Mouse (Mus musculus) liver, embryonic 13.5 days (tissue): ENCODE data around the gene Zfand6. TPM values are rescaled to one million over a fixed set of nuclear protein-coding genes. Genes with fewer than 3 reads are reported as not detected.

Source experiments
- ATAC-seq: fragments of 200-750 bp; cut with Nextera tagmentation; 2 replicates; pipeline ENCODE4 v1.8.0; 2017; ENCODE audit warnings: low read depth, mild to moderate bottlenecking, moderate number of reproducible peaks, moderate library complexity
- DNase-seq: peaks from one replicate; pipeline ENCODE4 v3.0.0; 2022
- H3K27ac ChIP-seq: fragments of 300-500 bp; sonication (generic); 2 replicates; pipeline ENCODE4 v1.5.1; 2015; ENCODE audit warnings: moderate library complexity, mild to moderate bottlenecking, inconsistent platforms
- H3K27me3 ChIP-seq: fragments of 300-500 bp; sonication (generic); 2 replicates; pipeline ENCODE4 v1.6.1; 2015; ENCODE audit warnings: mild to moderate bottlenecking, inconsistent platforms
- H3K36me3 ChIP-seq: fragments of 300-500 bp; sonication (generic); 2 replicates; pipeline ENCODE4 v1.6.1; 2015; ENCODE audit warnings: mild to moderate bottlenecking, inconsistent platforms
- H3K4me1 ChIP-seq: fragments of 300-500 bp; sonication (generic); replicated peaks from 2 replicates; pipeline ENCODE4 v1.6.1; 2015; ENCODE audit warnings: inconsistent platforms
- H3K4me2 ChIP-seq: fragments of 300-500 bp; sonication (generic); 2 replicates; pipeline ENCODE4 v1.6.1; 2015; ENCODE audit warnings: inconsistent platforms, mild to moderate bottlenecking, moderate library complexity
- H3K4me3 ChIP-seq: fragments of 300-500 bp; sonication (generic); replicated peaks from 2 replicates; pipeline ENCODE4 v1.5.1; 2015; ENCODE audit warnings: mild to moderate bottlenecking, inconsistent platforms
- H3K9ac ChIP-seq: fragments of 300-500 bp; sonication (generic); 2 replicates; pipeline ENCODE4 v1.6.1; 2015; ENCODE audit warnings: mild to moderate bottlenecking, inconsistent platforms
- H3K9me3 ChIP-seq: fragments of 300-500 bp; sonication (generic); replicated peaks from 2 replicates; pipeline ENCODE4 v1.6.1; 2016; ENCODE audit warnings: inconsistent platforms
- WGBS: fragments of 180-500 bp; shearing (Covaris S2); methylation state at CpG from one replicate; pipeline ENCODE4 v1.1.7; 2015; ENCODE audit not compliant: insufficient replicate concordance; 5-methylcytosine and 5-hydroxymethylcytosine counted together
- polyA plus RNA-seq: library from polyadenylated mRNA; unstranded; fragments of >200 nt; fragmentation: Nextera tagmentation; extraction: Ambion mirVana; gene quantifications from 2 replicates; pipeline ENCODE4 v1.2.1, GENCODE M21; 2015

Gene Zfand6
- polyA plus RNA-seq, 1 experiment from 2014 or later: 129 TPM

GRCm38 (mm10) chr7:84686380-84686779, 3.4 kb downstream of the Zfand6 start:
- H3K4me1 ChIP-seq: peaks cover 79% of the 10 kb centered on the region
- peak overlapping the region; percentile 61 for H3K4me2 ChIP-seq
- H3K27me3 ChIP-seq: no peaks in the 10 kb centered on the region
- peak overlapping the region; percentile 91 for H3K9ac ChIP-seq
- no peaks in the 10 kb centered on the region for H3K9me3 ChIP-seq
- ATAC-seq (no peak), DNase-seq (no peak)
- WGBS: 55% methylated on average over 2 of the region's 2 CpGs
- H3K27ac ChIP-seq: peak overlapping the region; percentile 97
- peak overlapping the region; percentile 89 for H3K4me3 ChIP-seq
- H3K36me3 ChIP-seq: no peaks in the 10 kb centered on the region

GRCm38 (mm10) chr7:84684675-84685074, 5.1 kb downstream of the Zfand6 start:
- H3K27me3 ChIP-seq: no peaks in the 10 kb centered on the region
- no peak for DNase-seq
- 85% methylated on average over 1 of the region's 1 CpGs for WGBS
- H3K4me3 ChIP-seq: no peak overlapping the region
- H3K4me1 ChIP-seq: peaks cover 80% of the 10 kb centered on the region
- no peak for ATAC-seq
- H3K4me2 ChIP-seq: no peak overlapping the region
- H3K27ac ChIP-seq: peak overlapping the region; percentile 36; the same call in 1 of the 2 replicates
- H3K36me3 ChIP-seq: no peaks in the 10 kb centered on the region
- no peak overlapping the region for H3K9ac ChIP-seq
- no peaks in the 10 kb centered on the region for H3K9me3 ChIP-seq

GRCm38 (mm10) chr7:84681558-84681957, 8.2 kb downstream of the Zfand6 start:
- Histone ChIP-seq H3K4me3 (no peak overlapping the region), H3K27me3 (no peaks in the 10 kb centered on the region), H3K9ac (no peak overlapping the region), H3K27ac (peak overlapping the region; percentile 48; the same call in 1 of the 2 replicates), H3K9me3 (no peaks in the 10 kb centered on the region), H3K4me1 (peaks cover 74% of the 10 kb centered on the region), H3K36me3 (no peaks in the 10 kb centered on the region), H3K4me2 (no peak overlapping the region)
- 93% methylated on average over 1 of the region's 1 CpGs for WGBS
- ATAC-seq: no peak
- no peak for DNase-seq

- Histone ChIP-seq H3K4me3 (no peak overlapping the region), H3K9ac (no peak overlapping the region), H3K27ac (peak overlapping the region; percentile 48), H3K4me2 (no peak overlapping the region), H3K9me3 (no peaks in the 10 kb centered on the region), H3K27me3 (no peaks in the 10 kb centered on the region), H3K4me1 (peaks cover 71% of the 10 kb centered on the region), H3K36me3 (no peaks in the 10 kb centered on the region)
- DNase-seq: no peak
- no peak for ATAC-seq
Measured at GRCm38 (mm10) chr7:84680931-84681330, 8.8 kb downstream of the Zfand6 start.

- Histone ChIP-seq H3K4me2 (peak overlapping the region; percentile 64), H3K9ac (peak overlapping the region; percentile 62), H3K4me3 (peak overlapping the region; percentile 40), H3K27ac (peak overlapping the region; percentile 83), H3K27me3 (no peaks in the 10 kb centered on the region), H3K4me1 (peaks cover 71% of the 10 kb centered on the region), H3K36me3 (no peaks in the 10 kb centered on the region), H3K9me3 (no peaks in the 10 kb centered on the region)
- DNase-seq: no peak
- ATAC-seq: no peak
- WGBS: 64% methylated on average over 2 of the region's 2 CpGs
Measured at GRCm38 (mm10) chr7:84680092-84680491, 9.7 kb downstream of the Zfand6 start.

- Histone ChIP-seq H3K36me3 (no peaks in the 10 kb centered on the region), H3K27me3 (no peaks in the 10 kb centered on the region), H3K4me2 (peak overlapping the region; percentile 41), H3K4me1 (peaks cover 68% of the 10 kb centered on the region), H3K4me3 (peak overlapping the region; percentile 40), H3K27ac (no peak overlapping the region), H3K9ac (peak overlapping the region; percentile 62; the same call in 1 of the 2 replicates), H3K9me3 (no peaks in the 10 kb centered on the region)
- ATAC-seq (peak; percentile 97), DNase-seq (peak; percentile 71)
- 4% methylated on average over 4 of the region's 4 CpGs for WGBS
Measured at GRCm38 (mm10) chr7:84679264-84679663, 10.5 kb downstream of the Zfand6 start.

GRCm38 (mm10) chr7:84673103-84673502, 16.7 kb downstream of the Zfand6 start:
- Histone ChIP-seq H3K9ac (no peak overlapping the region), H3K27ac (no peak overlapping the region), H3K27me3 (no peaks in the 10 kb centered on the region), H3K4me2 (no peak overlapping the region), H3K4me1 (peaks cover 54% of the 10 kb centered on the region), H3K4me3 (no peak overlapping the region), H3K9me3 (no peaks in the 10 kb centered on the region), H3K36me3 (no peaks in the 10 kb centered on the region)
- WGBS: 74% methylated on average over 1 of the region's 1 CpGs
- no peak for ATAC-seq
- no peak for DNase-seq

GRCm38 (mm10) chr7:84669554-84670152, 20.1 kb downstream of the Zfand6 start:
- 79% methylated on average over 1 of the region's 1 CpGs for WGBS
- no peak for DNase-seq
- no peak overlapping the region for H3K4me2 ChIP-seq

GRCm38 (mm10) chr7:84667946-84668345, 21.8 kb downstream of the Zfand6 start:
- ATAC-seq: no peak
- 86% methylated on average over 5 of the region's 5 CpGs for WGBS
- H3K4me2 ChIP-seq: no peak overlapping the region

More at GRCm38 (mm10) chr7:84669554-84670152, 20.1 kb downstream of the Zfand6 start:
- 0 out of 2 replicates have a peak, but pooled peaks have one; percentile 24 for ATAC-seq
- H3K27me3 ChIP-seq: no peaks in the 10 kb centered on the region
- H3K4me3 ChIP-seq: no peak overlapping the region
- peaks cover 43% of the 10 kb centered on the region for H3K4me1 ChIP-seq
- no peaks in the 10 kb centered on the region for H3K36me3 ChIP-seq
- H3K9ac ChIP-seq: no peak overlapping the region
- no peak overlapping the region for H3K27ac ChIP-seq
- no peaks in the 10 kb centered on the region for H3K9me3 ChIP-seq

GRCm38 (mm10) chr7:84652740-84653139, 37.0 kb downstream of the Zfand6 start:
- peak overlapping the region; percentile 80 for H3K27ac ChIP-seq

More at GRCm38 (mm10) chr7:84667946-84668345, 21.8 kb downstream of the Zfand6 start:
- H3K4me3 ChIP-seq: no peak overlapping the region
- no peak for DNase-seq
- no peak overlapping the region for H3K27ac ChIP-seq
- peaks cover 36% of the 10 kb centered on the region for H3K4me1 ChIP-seq
- H3K36me3 ChIP-seq: no peaks in the 10 kb centered on the region
- no peaks in the 10 kb centered on the region for H3K27me3 ChIP-seq
- H3K9me3 ChIP-seq: no peaks in the 10 kb centered on the region
- no peak overlapping the region for H3K9ac ChIP-seq

GRCm38 (mm10) chr7:84651987-84652321, 37.8 kb downstream of the Zfand6 start:
- Histone ChIP-seq H3K9ac (peak overlapping the region; percentile 71), H3K4me3 (peak overlapping the region; percentile 13; the same call in 1 of the 2 replicates)

More at GRCm38 (mm10) chr7:84652740-84653139, 37.0 kb downstream of the Zfand6 start:
- peak; percentile 8 for DNase-seq
- 62% methylated on average over 2 of the region's 2 CpGs for WGBS
- Histone ChIP-seq H3K4me1 (peaks cover 85% of the 10 kb centered on the region), H3K9ac (peak overlapping the region; percentile 34; the same call in 1 of the 2 replicates), H3K9me3 (no peaks in the 10 kb centered on the region), H3K27me3 (no peaks in the 10 kb centered on the region), H3K4me3 (no peak overlapping the region), H3K36me3 (peaks cover 5% of the 10 kb centered on the region; the same call in 1 of the 2 replicates), H3K4me2 (no peak overlapping the region)
- no peak for ATAC-seq

More at GRCm38 (mm10) chr7:84651987-84652321, 37.8 kb downstream of the Zfand6 start:
- Histone ChIP-seq H3K4me2 (peak overlapping the region; percentile 58), H3K27me3 (no peaks in the 10 kb centered on the region), H3K27ac (peak overlapping the region; percentile 94), H3K9me3 (no peaks in the 10 kb centered on the region), H3K36me3 (peaks cover 8% of the 10 kb centered on the region; the same call in 1 of the 2 replicates), H3K4me1 (peaks cover 77% of the 10 kb centered on the region)
- 36% methylated on average over 2 of the region's 2 CpGs for WGBS
- no peak for ATAC-seq
- no peak for DNase-seq
